Mouse (Mus musculus) lung, postnatal 0 days (tissue): ENCODE data around the gene Gm20388. TPM values are rescaled to one million over a fixed set of nuclear protein-coding genes. Genes with fewer than 3 reads are reported as not detected.

Experiments used
- ATAC-seq: fragments of 200-750 bp; cut with Nextera tagmentation; 2 replicates; pipeline ENCODE4 v1.8.0; 2017; ENCODE audit warnings: moderate library complexity
- DNase-seq: peaks from one replicate; pipeline ENCODE4 v3.0.0-alpha.2; 2016; ENCODE audit warnings: low spot score
- H3K27ac ChIP-seq: fragments of 300-500 bp; sonication (generic); 2 replicates; pipeline ENCODE4 v1.5.1; 2014; ENCODE audit warnings: antibody characterized with exemption, mild to moderate bottlenecking, low read length, mixed read lengths
- H3K27me3 ChIP-seq: fragments of 300-500 bp; sonication (generic); replicated peaks from 2 replicates; pipeline ENCODE4 v1.6.1; 2014; ENCODE audit warnings: low read length, mixed read lengths; ENCODE audit not compliant: insufficient read depth
- H3K36me3 ChIP-seq: fragments of 300-500 bp; sonication (generic); 2 replicates; pipeline ENCODE4 v1.6.1; 2014; ENCODE audit warnings: low read length, mixed read lengths; ENCODE audit not compliant: insufficient read depth
- H3K4me1 ChIP-seq: fragments of 300-500 bp; sonication (generic); 2 replicates; pipeline ENCODE4 v1.6.1; 2014; ENCODE audit warnings: antibody characterized with exemption, low read depth, low read length, mixed read lengths; ENCODE audit not compliant: insufficient read depth
- H3K4me2 ChIP-seq: fragments of 300-500 bp; sonication (generic); replicated peaks from 2 replicates; pipeline ENCODE4 v1.6.1; 2014; ENCODE audit warnings: low read depth, mild to moderate bottlenecking, low read length, moderate library complexity, mixed read lengths
- H3K4me3 ChIP-seq: fragments of 300-500 bp; sonication (generic); 2 replicates; pipeline ENCODE4 v1.5.1; 2014; ENCODE audit warnings: low read depth, low read length
- H3K9ac ChIP-seq: fragments of 300-500 bp; sonication (generic); replicated peaks from 2 replicates; pipeline ENCODE4 v1.6.1; 2014; ENCODE audit warnings: low read depth, mild to moderate bottlenecking
- H3K9me3 ChIP-seq: fragments of 300-500 bp; sonication (generic); 2 replicates; pipeline ENCODE4 v1.6.1; 2016; ENCODE audit warnings: low read length, mixed read lengths
- CTCF ChIP-seq: IDR thresholded peaks from 2 replicates; pipeline ENCODE4 v1.5.1; 2016; ENCODE audit warnings: antibody characterized with exemption, mild to moderate bottlenecking
- EP300 ChIP-seq: IDR thresholded peaks from 2 replicates; pipeline ENCODE4 v1.6.1; 2016; ENCODE audit warnings: antibody characterized with exemption, mild to moderate bottlenecking, control low read depth
- WGBS: fragments of 180-500 bp; shearing (Covaris S2); extraction: QIAGEN DNeasy Blood & Tissue Kit; methylation state at CpG from one replicate; pipeline ENCODE4 v1.1.7; 2014; 5-methylcytosine and 5-hydroxymethylcytosine counted together
- polyA plus RNA-seq: library from polyadenylated mRNA; unstranded; fragments of >200 nt; fragmentation: Nextera tagmentation; extraction: Ambion mirVana; gene quantifications from 2 replicates; pipeline ENCODE4 v1.2.1, GENCODE M21; 2015

Gene Gm20388
- polyA plus RNA-seq, 1 experiment from 2014 or later: not detected

- DNase-seq: no peak
- TF ChIP-seq CTCF (no peak), EP300 (no peak)
- H3K4me1 ChIP-seq: no peaks in the 10 kb centered on the region
- no peak overlapping the region for H3K4me3 ChIP-seq
- no peak overlapping the region for H3K9ac ChIP-seq
- H3K9me3 ChIP-seq: no peaks in the 10 kb centered on the region
- H3K4me2 ChIP-seq: no peak overlapping the region
- no peak overlapping the region for H3K27ac ChIP-seq
- ATAC-seq: no peak
- no peaks in the 10 kb centered on the region for H3K36me3 ChIP-seq
- WGBS: 91% methylated on average over 3 of the region's 3 CpGs
- H3K27me3 ChIP-seq: no peaks in the 10 kb centered on the region
These were observed 3059.5 kb downstream of the Gm20388 start for GRCm38 (mm10) chr8:122969964-122970620.

- Histone ChIP-seq H3K36me3 (no peaks in the 10 kb centered on the region), H3K27ac (no peak overlapping the region), H3K9ac (no peak overlapping the region), H3K4me3 (no peak overlapping the region), H3K9me3 (no peaks in the 10 kb centered on the region), H3K4me1 (no peaks in the 10 kb centered on the region; the same call in 1 of the 2 replicates), H3K4me2 (no peak overlapping the region), H3K27me3 (no peaks in the 10 kb centered on the region)
- WGBS: 66% methylated on average over 4 of the region's 4 CpGs
- DNase-seq (no peak), ATAC-seq (no peak)
- TF ChIP-seq CTCF (no peak), EP300 (no peak)
These were observed 3065.4 kb downstream of the Gm20388 start for GRCm38 (mm10) chr8:122976046-122976445.

DNA sequence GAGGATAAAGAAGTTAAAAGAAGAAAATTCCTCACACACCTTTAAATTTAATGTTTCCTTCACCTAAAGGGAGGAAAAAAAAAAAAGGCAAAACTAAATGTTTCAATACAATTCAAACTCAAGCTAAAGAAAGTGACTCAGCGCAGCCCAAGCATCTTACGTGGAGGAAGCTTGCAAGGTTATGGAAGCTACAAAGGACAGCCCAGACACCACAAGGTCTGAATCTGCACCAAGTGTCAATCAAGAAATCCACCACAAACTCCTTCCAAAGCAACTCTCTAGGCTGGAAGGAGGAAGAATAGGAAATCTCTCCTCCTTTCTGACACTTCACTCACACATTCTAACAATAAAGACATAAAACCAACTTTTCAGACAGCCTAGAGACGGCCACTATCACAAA, 3068.8 kb downstream of the Gm20388 start:
- 89% methylated on average over 3 of the region's 3 CpGs for WGBS
- DNase-seq (no peak), ATAC-seq (no peak)
- TF ChIP-seq CTCF (no peak), EP300 (no peak)
- Histone ChIP-seq H3K4me1 (peaks cover 2% of the 10 kb centered on the region; the same call in 1 of the 2 replicates), H3K27me3 (no peaks in the 10 kb centered on the region), H3K9me3 (no peaks in the 10 kb centered on the region), H3K4me2 (no peak overlapping the region), H3K27ac (0 out of 2 replicates have a peak overlapping the region, but pooled peaks have one; percentile 6), H3K36me3 (no peaks in the 10 kb centered on the region), H3K9ac (no peak overlapping the region), H3K4me3 (no peak overlapping the region)

DNA sequence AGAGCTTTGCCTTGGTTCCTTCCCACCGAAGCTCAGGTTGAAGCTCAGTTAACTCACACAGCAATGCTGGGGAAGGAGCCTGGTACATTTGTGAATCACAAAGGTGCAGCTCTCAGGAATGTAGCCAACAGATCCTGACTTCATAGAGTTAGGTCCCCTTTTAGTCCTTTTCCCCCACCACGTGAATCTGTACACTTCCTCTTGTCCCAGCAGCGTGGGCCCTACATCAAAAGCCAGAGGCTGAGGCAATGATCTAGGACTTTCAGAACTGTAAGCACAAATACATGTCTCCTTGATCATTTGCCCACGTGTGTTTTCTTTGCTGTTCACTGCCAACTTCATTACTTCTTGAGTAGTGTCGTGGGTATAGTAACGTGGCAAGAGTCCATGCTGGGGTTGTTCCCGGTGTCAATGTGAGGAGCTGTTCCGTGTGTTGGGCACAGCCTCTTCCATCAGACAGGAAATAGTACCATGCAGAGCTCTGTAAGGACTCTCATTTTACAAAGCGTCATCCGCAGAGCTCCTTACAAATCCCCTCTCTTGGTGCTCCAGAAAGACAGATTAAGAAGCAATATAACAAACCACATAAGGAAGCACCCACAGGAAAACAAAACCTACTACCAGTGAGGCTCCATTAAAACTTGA, 3069.3 kb downstream of the Gm20388 start:
- DNase-seq: no peak
- peak overlapping the region; percentile 6; the same call in 1 of the 2 replicates for H3K27ac ChIP-seq

GRCm38 (mm10) chr8:122981646-122982045, 3071.0 kb downstream of the Gm20388 start:
- ATAC-seq: peak; percentile 35; the same call in 1 of the 2 replicates
- DNase-seq: peak; percentile 55
- Histone ChIP-seq H3K27me3 (no peaks in the 10 kb centered on the region), H3K4me2 (no peak overlapping the region), H3K9ac (no peak overlapping the region), H3K4me3 (no peak overlapping the region), H3K27ac (no peak overlapping the region), H3K9me3 (no peaks in the 10 kb centered on the region), H3K4me1 (peaks cover 11% of the 10 kb centered on the region; the same call in 1 of the 2 replicates), H3K36me3 (no peaks in the 10 kb centered on the region)
- WGBS: 65% methylated on average over 5 of the region's 5 CpGs
- no peak for TF ChIP-seq CTCF
- TF ChIP-seq EP300: no peak

More for the DNA sequence above, 3069.3 kb downstream of the Gm20388 start:
- WGBS: 38% methylated on average over 10 of the region's 10 CpGs
- no peak for TF ChIP-seq EP300
- no peak for TF ChIP-seq CTCF
- Histone ChIP-seq H3K9ac (no peak overlapping the region), H3K4me3 (no peak overlapping the region), H3K9me3 (no peaks in the 10 kb centered on the region), H3K4me2 (no peak overlapping the region), H3K4me1 (peaks cover 5% of the 10 kb centered on the region; the same call in 1 of the 2 replicates), H3K27me3 (no peaks in the 10 kb centered on the region), H3K36me3 (no peaks in the 10 kb centered on the region)
- ATAC-seq: peak; percentile 32; the same call in 1 of the 2 replicates

DNA sequence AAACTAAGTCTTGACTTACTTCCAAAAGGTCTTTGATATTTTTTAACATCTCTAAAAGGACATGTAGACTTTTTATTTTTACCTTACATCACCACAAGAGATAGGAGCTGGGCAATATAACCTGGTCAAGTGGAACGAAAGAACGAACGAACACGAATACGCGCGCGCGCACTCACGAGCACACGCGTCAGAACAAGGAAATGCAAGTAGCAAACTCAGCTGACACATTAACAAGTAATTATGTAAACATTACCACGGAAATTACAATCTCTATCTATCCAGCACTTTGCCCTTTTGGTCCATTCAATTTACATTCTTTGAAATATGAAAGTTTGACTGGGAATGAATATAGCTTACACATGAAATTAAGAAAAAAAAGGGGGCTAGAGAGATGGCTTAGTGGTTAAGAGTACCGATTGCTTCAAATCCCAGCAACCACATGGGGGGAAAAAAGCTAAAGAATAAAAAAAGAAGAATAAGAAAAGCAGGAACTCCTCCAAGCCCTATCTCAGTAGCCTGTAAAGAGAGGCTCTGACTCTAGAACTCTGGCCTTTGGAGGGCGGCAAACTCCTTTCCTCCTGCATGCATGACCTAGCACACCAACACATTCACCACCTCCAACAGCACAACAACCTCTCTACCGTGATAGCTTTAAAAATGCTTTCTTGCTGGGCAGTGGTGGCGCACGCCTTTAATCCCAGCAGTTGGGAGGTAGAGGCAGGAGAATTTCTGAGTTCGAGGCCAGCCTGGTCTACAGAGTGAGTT, 3072.7 kb downstream of the Gm20388 start:
- Histone ChIP-seq H3K9me3 (no peaks in the 10 kb centered on the region), H3K27ac (no peak overlapping the region), H3K4me2 (no peak overlapping the region), H3K36me3 (no peaks in the 10 kb centered on the region), H3K27me3 (no peaks in the 10 kb centered on the region), H3K4me3 (no peak overlapping the region), H3K9ac (no peak overlapping the region), H3K4me1 (peaks cover 19% of the 10 kb centered on the region; the same call in 1 of the 2 replicates)
- ATAC-seq (no peak), DNase-seq (no peak)
- whole genome bisulfite sequencing: 78% methylated on average over 19 of the region's 19 CpGs
- TF ChIP-seq CTCF (0 out of 2 replicates have a peak, but pooled peaks have one; percentile 11), EP300 (no peak)
